Mouse (Mus musculus): Measurements from ENCODE around the gene Zfp978.
"Not testable (repeated sequence)": the region's sequence is repeated elsewhere in the genome, so short reads cannot be mapped to it uniquely, and the experiment has no call there.

Gene Zfp978

GRCm38 (mm10) chr4:147417157-147417778 is 56.2 kb downstream of the Zfp978 start:
- DNase-seq = no peak

- no peak for DNase-seq
These were observed 56.8 kb downstream of the Zfp978 start for GRCm38 (mm10) chr4:147417921-147418320.

GRCm38 (mm10) chr4:147418333-147418732 is 57.2 kb downstream of the Zfp978 start:
- not testable (repeated sequence) for DNase-seq

- not testable (repeated sequence) for DNase-seq
These were observed 58.1 kb downstream of the Zfp978 start for GRCm38 (mm10) chr4:147419190-147419589.

GRCm38 (mm10) chr4:147419756-147420590 is 58.9 kb downstream of the Zfp978 start:
- DNase-seq = not testable (repeated sequence)

- DNase-seq = no peak
These were observed 59.7 kb downstream of the Zfp978 start for GRCm38 (mm10) chr4:147420794-147421193.

- DNase-seq = not testable (repeated sequence)
These were observed 60.2 kb downstream of the Zfp978 start for GRCm38 (mm10) chr4:147421316-147421715.

- DNase-seq = no peak
These were observed 62.0 kb downstream of the Zfp978 start for GRCm38 (mm10) chr4:147423140-147423539.

GRCm38 (mm10) chr4:147423641-147424298 is 62.7 kb downstream of the Zfp978 start:
- no peak for DNase-seq

GRCm38 (mm10) chr4:147424404-147424803 is 63.3 kb downstream of the Zfp978 start:
- not testable (repeated sequence) for DNase-seq

GRCm38 (mm10) chr4:147425615-147426347 is 64.7 kb downstream of the Zfp978 start:
- DNase-seq = not testable (repeated sequence)

- no peak for DNase-seq
These were observed 69.5 kb downstream of the Zfp978 start for GRCm38 (mm10) chr4:147430651-147431050.

GRCm38 (mm10) chr4:147431696-147432442 is 70.8 kb downstream of the Zfp978 start:
- not testable (repeated sequence) for DNase-seq

GRCm38 (mm10) chr4:147432443-147432790 is 71.3 kb downstream of the Zfp978 start:
- no peak for DNase-seq

GRCm38 (mm10) chr4:147433017-147433416 is 71.9 kb downstream of the Zfp978 start:
- DNase-seq = no peak

GRCm38 (mm10) chr4:147433874-147434273 is 72.8 kb downstream of the Zfp978 start:
- no peak for DNase-seq

Data from cerebellum, adult 11 months (tissue).